Mouse (Mus musculus) lung, postnatal 4 days (tissue): ENCODE data around the gene Nudt17.
"Not testable (repeated sequence)": the region's sequence is repeated elsewhere in the genome, so short reads cannot be mapped to it uniquely, and the experiment has no call there.

Source experiments
- DNase-seq, 2 experiments: peaks; one replicate each; pipeline ENCODE4 v3.0.0; 2021

Gene Nudt17

GRCm38 (mm10) chr3:96700376-96700775 lies 8.0 kb downstream of the Nudt17 start:
- DNase-seq: no peak

- no peak for DNase-seq
Measured at GRCm38 (mm10) chr3:96698993-96699690, 9.2 kb downstream of the Nudt17 start.

GRCm38 (mm10) chr3:96696766-96697732 lies 11.3 kb downstream of the Nudt17 start:
- DNase-seq: peak; percentile 94 to 96

- peak; percentile 90 to 95 for DNase-seq
Measured at GRCm38 (mm10) chr3:96696198-96696765, 12.1 kb downstream of the Nudt17 start, which contains the start of gene Pias3. Gene Pias3, plus strand, starts transcription at chr3:96696384.

- DNase-seq: no peak
Measured at GRCm38 (mm10) chr3:96693579-96693978, 14.8 kb downstream of the Nudt17 start.

GRCm38 (mm10) chr3:96692506-96692905 lies 15.9 kb downstream of the Nudt17 start:
- peak; percentile 48 to 49 for DNase-seq

GRCm38 (mm10) chr3:96690298-96690697 lies 18.1 kb downstream of the Nudt17 start:
- no peak for DNase-seq

- DNase-seq: no peak
Measured at GRCm38 (mm10) chr3:96688854-96689253, 19.5 kb downstream of the Nudt17 start.

- DNase-seq: not testable (repeated sequence)
Measured at GRCm38 (mm10) chr3:96686057-96686456, 22.3 kb downstream of the Nudt17 start.

- no peak for DNase-seq
Measured at GRCm38 (mm10) chr3:96684822-96685156, 23.6 kb downstream of the Nudt17 start.

- no peak for DNase-seq
Measured at GRCm38 (mm10) chr3:96684151-96684821, 24.1 kb downstream of the Nudt17 start.

GRCm38 (mm10) chr3:96683496-96683895 lies 24.9 kb downstream of the Nudt17 start:
- no peak for DNase-seq

- no peak for DNase-seq
Measured at GRCm38 (mm10) chr3:96680269-96680956, 27.9 kb downstream of the Nudt17 start.

- DNase-seq: no peak
Measured at GRCm38 (mm10) chr3:96679159-96679674, 29.1 kb downstream of the Nudt17 start.

GRCm38 (mm10) chr3:96678456-96678855 lies 29.9 kb downstream of the Nudt17 start:
- no peak for DNase-seq

- DNase-seq: no peak
Measured at GRCm38 (mm10) chr3:96675690-96676089, 32.7 kb downstream of the Nudt17 start.

- DNase-seq: no peak
Measured at GRCm38 (mm10) chr3:96675171-96675570, 33.2 kb downstream of the Nudt17 start.

GRCm38 (mm10) chr3:96674442-96674841 lies 33.9 kb downstream of the Nudt17 start:
- DNase-seq: no peak

GRCm38 (mm10) chr3:96673514-96673913 lies 34.8 kb downstream of the Nudt17 start:
- no peak for DNase-seq

GRCm38 (mm10) chr3:96671519-96671918 lies 36.8 kb downstream of the Nudt17 start:
- DNase-seq: no peak

- DNase-seq: peak; percentile 86 to 90
Measured at GRCm38 (mm10) chr3:96669727-96670468, 38.5 kb downstream of the Nudt17 start, which contains the start of gene Ankrd35. Gene Ankrd35, plus strand, starts transcription at chr3:96670131.
